Mouse (Mus musculus) ovary, postnatal 36 days (tissue): ENCODE measurements at regions not wholly inside any gene's neighbourhood (a gene's known extent, or its start where the extent isn't known, plus 50 kb on each side); places are given as distances from the start of the nearest gene placed in this dataset.

Experiments used
- DNase-seq: peaks from one replicate; pipeline ENCODE4 v3.0.0; 2022; ENCODE audit warnings: low spot score, mixed read lengths

DNA sequence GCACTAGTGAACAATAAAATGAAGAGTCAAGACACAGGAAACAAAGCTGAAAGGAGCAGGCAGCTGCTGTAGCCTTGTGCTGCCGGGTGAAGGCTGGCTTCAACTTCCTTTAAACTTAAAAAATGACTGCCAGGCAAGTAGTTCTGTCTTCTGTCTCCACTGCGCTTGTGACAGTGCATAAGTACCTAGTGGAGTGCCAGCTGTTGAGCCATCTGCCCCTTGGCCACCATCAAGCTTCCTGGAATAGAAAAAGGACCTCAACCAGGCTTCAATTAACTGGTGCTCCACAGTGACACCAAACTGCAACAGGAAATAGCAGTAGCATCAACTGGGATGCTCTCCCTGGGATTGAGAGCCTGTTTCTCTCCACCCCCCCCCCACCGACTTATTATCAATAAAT is 616.8 kb upstream of the Tle4 start:
- no peak for DNase-seq

GRCm38 (mm10) chr19:15212881-15213280 is 615.0 kb upstream of the Tle4 start:
- DNase-seq: no peak

DNA sequence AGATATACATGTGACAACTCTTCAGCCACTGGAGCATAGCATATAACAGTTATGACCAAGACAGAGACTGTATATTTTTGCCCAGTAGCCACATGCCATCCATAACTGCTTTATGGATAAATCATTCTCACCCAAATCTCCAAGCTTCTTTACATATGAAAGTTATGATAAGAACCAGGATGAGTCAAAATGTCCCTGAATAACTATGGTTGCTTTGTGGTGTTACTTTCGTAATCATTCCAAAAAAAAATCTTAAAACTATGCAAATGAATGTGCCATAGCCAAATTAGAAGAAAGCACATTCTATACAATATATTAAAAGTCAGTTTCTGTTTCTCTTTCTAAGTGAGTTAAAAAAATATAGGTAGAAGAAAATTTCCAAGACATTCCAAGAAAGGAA is 605.2 kb upstream of the Tle4 start:
- no peak for DNase-seq

DNA sequence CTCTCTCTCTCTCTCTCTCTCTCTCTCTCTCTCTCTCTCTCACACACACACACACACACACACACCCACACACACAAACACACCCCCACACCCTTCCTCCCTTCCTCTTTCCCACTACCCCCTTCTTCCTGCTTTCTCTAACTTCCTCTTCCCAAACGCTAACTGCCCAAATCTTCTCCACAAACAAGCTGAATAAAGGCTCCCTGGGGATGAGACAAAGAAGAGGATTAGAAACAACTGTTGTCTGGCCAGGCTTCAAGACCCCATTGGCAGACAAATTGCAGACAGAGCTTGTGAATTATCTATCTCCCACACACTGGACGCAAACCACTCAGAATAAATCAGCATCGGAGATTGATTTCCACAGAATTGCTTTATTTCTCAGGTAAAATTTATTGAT is 603.4 kb upstream of the Tle4 start:
- DNase-seq: no peak

- DNase-seq: no peak
Measured at GRCm38 (mm10) chr19:15200792-15201191, 602.9 kb upstream of the Tle4 start.

GRCm38 (mm10) chr19:15200361-15200760 is 602.5 kb upstream of the Tle4 start:
- DNase-seq: no peak

DNA sequence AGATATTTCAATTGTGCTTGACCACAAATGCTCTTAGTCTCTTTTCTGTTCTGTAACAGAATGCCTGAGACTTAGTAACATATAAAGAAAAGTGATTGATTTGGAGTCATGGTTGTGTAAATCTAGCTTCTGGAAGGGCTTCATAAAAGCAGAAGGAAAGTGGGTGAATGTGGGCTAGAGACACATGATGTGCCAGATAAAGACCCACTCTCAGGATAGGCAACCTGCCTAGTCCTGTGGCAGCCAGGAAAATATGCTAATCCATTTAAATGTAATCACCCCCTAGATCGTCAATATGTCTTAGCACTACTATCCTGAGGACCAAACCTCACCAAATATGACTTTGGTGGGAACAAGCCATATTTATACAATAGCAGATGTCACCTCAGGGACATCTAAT is 601.8 kb upstream of the Tle4 start:
- no peak for DNase-seq

DNA sequence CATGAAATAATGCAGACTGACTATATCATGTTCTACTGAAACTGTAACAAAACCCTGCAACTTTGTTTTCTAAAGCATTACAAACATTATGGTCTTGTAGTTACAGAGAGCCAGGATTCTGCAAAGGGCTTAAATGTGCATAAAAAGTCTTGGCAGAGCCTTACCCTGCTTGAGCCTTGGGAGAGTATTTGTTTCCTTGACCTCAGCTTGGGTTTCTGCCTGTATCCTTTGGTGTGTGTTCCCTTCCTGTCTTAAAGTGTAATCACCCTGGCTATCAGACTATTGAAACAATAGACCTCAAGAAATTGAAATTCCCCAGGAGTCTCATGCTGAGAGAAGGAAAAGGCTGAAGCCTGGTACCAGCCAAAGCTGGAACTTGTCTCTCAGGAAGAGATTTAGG is 577.4 kb upstream of the Tle4 start:
- DNase-seq: no peak

- DNase-seq: no peak
Measured at GRCm38 (mm10) chr19:15173301-15173700, 575.5 kb upstream of the Tle4 start.

DNA sequence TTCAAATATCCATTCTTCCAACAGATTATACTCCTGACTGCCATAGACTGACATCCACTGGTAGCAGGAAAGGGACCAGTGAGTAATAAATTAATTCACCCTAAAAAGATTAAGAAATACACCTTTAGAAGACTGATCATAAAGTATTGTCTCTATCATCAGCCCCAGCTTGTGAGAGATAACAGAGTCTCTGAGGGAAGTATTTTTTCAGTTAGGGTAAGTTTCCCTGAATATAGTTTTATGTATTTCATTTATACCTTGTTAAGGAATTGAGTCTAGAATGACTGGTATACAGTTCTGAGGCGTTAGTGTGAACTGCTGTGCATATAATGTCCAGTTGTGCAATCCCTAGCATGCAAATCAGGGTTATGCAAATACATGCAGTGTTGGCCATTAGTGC is 569.3 kb upstream of the Tle4 start:
- no peak for DNase-seq

DNA sequence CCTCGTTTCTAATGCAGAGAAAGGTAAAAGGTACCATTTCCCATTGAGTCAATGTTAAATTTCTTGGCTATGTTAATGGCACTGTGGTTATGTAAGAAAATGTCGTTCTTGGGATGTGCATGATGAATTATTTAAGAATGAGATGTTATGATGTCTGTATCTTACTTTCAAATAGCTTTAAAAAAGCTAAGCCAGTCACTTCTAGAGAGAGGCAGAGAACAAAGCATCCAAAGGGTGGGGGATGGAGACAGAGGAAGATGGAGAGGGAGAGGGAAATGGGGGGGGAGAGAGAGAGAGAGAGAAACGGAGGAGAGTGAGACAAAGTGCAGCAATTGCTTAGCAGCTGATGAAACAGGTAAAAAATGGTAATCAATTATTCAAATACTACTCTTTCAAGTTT is 562.8 kb upstream of the Tle4 start:
- DNase-seq: no peak

GRCm38 (mm10) chr19:15158653-15159052 is 560.8 kb upstream of the Tle4 start:
- DNase-seq: no peak

GRCm38 (mm10) chr19:15158177-15158576 is 560.3 kb upstream of the Tle4 start:
- DNase-seq: no peak

DNA sequence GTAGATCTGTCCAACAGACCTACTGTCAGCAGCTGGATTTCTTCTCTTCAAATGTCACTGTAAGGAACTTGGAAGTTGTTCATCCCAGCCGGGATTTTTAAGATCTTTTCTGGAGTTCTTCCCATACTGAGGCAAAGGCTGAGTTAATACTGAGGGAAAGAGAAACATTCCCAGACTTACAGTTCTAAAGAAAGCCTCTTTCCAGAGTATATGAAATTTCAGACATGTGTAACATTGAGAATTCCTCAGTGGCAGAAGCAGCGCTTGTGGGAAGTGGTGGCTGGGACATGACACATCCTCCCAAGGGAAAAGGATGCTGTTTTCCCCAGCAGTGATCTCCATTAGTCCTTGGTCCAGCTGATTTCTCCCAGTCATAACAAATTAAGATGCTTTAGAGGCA is 556.8 kb upstream of the Tle4 start:
- DNase-seq: no peak

DNA sequence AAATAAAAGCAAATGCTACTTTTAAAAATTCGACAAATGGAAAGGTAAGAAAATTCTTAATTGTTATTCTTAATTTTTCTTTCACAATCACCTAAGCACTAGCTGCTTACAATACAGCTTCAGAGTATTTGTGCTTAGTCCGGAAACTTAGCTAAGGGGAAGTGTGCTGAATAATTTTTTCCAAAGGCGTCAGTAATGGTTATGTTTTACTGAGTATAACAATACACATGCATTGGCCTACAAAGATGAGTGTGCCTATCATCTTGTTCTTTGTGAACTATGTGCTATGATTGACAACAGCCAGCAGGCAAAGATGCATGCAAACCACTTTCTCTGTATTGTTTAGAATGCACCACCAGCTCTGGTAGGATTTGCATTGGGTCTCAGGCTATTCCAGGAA is 548.5 kb upstream of the Tle4 start:
- no peak for DNase-seq

DNA sequence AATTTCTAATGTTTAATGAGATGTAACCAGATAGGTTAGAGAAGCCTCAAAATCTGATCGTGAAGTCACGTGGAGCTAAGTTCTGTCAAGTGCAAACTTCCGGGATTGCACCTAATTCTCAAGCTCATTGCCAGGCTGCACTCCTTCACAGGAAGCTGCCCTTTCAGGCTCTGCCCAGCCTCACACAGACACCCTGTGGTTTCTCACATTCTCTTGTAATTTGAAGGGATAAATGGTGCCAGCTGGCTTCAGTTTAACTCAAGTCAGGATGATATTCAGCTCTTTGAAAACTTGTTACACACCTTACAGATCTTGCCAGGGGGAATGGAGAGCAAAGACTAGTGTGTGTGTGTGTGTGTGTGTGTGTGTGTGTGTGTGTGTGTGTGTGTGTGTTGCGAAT is 529.3 kb upstream of the Tle4 start:
- no peak for DNase-seq

DNA sequence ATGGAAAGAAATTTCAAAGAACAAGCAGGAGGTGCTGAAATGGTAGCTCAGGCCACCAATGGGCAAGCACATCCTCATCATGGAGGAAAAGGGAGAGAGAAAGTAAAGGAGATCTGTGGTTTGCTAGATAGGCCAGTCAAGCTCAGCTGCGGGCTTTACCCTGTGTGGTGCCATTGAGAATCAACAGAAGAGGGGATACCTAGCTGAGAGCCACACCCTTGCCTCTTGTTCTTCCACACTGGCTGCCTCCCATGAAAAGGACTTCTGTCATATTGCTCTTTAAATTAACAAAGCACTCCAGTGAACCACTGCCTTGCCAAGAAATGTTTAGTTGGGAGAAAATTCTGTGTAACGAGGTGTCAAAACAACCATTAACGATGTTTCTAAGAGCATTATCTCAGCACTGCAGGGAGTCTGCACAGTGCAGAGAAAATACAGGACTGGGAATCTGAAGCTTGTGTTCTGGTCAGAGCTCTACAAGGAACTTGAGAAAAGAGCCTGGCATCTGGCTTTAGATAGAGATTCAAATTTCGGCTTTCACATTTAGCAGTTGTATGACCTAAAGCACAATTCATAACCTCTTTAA is 510.7 kb upstream of the Tle4 start:
- DNase-seq: no peak

DNA sequence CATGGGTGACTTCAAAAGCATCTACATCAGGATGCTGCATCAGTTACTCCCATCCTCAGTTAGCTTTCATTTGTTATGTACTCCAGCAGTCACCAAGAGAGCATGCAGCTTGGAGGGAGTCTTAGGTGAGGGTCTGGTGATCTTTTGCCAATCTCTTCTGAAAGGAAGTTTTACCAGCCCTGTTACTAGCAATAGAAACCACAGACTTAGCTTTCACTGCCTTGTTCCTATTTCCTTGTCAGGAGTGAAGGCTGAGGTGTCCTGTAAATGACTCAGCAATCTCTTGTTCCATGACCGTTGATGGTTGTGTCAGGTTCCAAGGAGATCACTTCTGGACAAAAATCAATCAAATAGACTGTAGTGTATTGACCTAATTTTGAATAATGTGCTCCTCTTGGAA is 497.2 kb upstream of the Tle4 start:
- no peak for DNase-seq

- DNase-seq: no peak
Measured at GRCm38 (mm10) chr19:15093534-15093933, 495.7 kb upstream of the Tle4 start.

DNA sequence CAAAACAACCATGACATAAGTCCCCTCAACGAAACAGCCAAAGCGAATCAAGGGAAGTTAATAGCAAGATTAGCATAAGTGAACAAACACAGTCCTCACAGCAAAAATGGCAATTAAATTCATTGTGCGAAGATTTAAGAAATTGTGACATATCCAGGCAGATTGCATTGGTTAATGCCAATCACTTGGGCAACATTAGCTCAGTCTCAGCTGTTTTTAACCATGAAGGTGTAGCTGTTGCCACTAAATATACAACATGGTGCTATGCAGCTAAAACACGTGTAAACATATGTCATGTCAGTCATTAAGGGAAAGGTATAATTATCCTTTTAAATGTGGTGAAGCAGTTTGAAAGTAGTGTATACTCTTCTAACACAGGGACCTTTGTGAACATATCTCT is 482.8 kb upstream of the Tle4 start:
- no peak for DNase-seq

DNA sequence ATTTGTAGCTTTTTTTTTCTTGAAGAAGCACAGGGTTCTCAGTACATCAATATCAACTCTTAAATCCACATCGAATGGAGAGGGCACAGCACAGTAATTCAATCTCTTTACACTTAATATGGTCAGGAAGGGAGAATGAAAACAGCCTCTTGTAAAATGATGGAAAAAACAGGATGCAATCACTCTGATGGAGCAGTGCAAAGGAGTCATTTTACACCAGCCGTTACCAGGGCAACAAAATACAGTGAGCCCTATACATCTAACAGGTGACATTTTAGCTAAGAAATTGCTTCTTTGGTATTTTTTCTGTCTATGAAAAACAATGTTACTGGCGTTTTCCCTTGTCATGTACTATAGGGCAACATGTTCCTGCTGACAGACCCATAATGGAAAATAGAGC is 459.9 kb upstream of the Tle4 start:
- no peak for DNase-seq

- DNase-seq: no peak
Measured at GRCm38 (mm10) chr19:15053582-15054141, 455.8 kb upstream of the Tle4 start.

DNA sequence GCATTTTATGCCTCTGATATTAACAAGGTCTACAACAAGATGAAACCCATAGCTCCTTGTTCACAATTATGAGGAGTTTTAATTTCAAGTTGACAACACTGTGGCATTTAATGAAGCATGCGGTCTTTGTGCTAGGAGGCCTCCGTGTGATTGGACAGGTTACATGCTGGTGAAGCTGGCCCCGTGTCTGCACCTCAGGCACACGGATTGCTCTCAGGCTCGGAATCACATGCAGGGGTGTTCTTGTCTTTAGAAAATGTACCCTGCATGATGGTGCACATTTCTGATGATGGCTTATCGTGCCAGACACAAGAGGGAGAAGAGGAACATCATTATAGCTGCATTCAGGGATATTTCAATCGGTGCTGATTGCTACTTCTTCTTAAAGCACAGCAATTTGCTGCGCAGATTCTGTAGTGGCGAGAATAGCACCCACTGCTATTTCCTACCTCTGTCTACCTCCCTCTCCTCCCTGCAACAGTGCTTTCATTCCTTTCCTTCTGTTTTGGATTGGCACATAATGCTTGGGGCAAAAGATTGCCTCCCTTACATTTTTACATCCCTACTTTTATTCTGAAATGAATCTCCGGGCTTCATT is 454.9 kb upstream of the Tle4 start:
- DNase-seq: no peak

DNA sequence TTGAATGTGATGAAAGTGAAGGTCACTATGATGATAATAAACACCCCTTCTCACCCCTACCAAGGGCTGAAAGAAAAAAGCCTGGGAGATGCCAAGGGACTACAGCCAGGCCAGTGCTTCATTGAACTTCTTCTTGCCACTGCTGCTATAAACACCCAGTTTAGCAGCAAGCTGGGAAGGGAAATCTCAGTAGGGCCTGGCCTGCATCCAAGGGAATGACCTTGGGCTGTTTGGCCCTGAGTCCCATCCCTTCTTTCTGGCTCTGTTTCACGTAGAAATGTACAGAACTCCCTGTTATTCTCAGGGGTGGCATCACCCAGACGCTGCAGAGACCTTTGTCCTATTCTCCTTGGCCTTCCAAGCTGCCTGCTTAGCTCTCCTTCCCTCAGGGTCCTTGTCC is 450.0 kb upstream of the Tle4 start:
- peak; percentile 63 for DNase-seq
